Mouse (Mus musculus) kidney, embryonic 14.5 days (tissue): ENCODE measurements around the gene Akt1. TPM values are rescaled to one million over a fixed set of nuclear protein-coding genes. Genes with fewer than 3 reads are reported as not detected.

Experiments used
- ATAC-seq: fragments of 200-750 bp; cut with Nextera tagmentation; 2 replicates; pipeline ENCODE4 v1.8.0; 2017; ENCODE audit warnings: moderate number of reproducible peaks, mild to moderate bottlenecking, moderate TSS enrichment, moderate library complexity; ENCODE audit not compliant: low FRiP score, low TSS enrichment
- H3K27ac ChIP-seq: fragments of 300-500 bp; sonication (generic); 2 replicates; pipeline ENCODE4 v1.5.1; 2014; ENCODE audit warnings: low read depth, mild to moderate bottlenecking, low read length, moderate library complexity, mixed read lengths
- H3K27me3 ChIP-seq: fragments of 300-500 bp; sonication (generic); 2 replicates; pipeline ENCODE4 v1.6.1; 2014; ENCODE audit warnings: mild to moderate bottlenecking, low read length; ENCODE audit not compliant: control insufficient read depth, insufficient read depth
- H3K36me3 ChIP-seq: fragments of 300-500 bp; sonication (generic); 2 replicates; pipeline ENCODE4 v1.6.1; 2014; ENCODE audit warnings: low read length, mixed read lengths; ENCODE audit not compliant: control insufficient read depth, insufficient read depth
- H3K4me1 ChIP-seq: fragments of 300-500 bp; sonication (generic); 2 replicates; pipeline ENCODE4 v1.6.1; 2014; ENCODE audit warnings: low read length, mixed read lengths; ENCODE audit not compliant: control insufficient read depth, insufficient read depth
- H3K4me2 ChIP-seq: fragments of 300-500 bp; sonication (generic); replicated peaks from 2 replicates; pipeline ENCODE4 v1.6.1; 2014; ENCODE audit warnings: low read depth, mild to moderate bottlenecking, low read length
- H3K4me3 ChIP-seq: fragments of 300-500 bp; sonication (generic); 2 replicates; pipeline ENCODE4 v1.5.1; 2014; ENCODE audit warnings: mild to moderate bottlenecking, low read length
- H3K9ac ChIP-seq: fragments of 300-500 bp; sonication (generic); 2 replicates; pipeline ENCODE4 v1.6.1; 2014; ENCODE audit warnings: low read depth, mild to moderate bottlenecking, low read length, moderate library complexity
- H3K9me3 ChIP-seq: fragments of 300-500 bp; sonication (generic); 2 replicates; pipeline ENCODE4 v1.6.1; 2016; ENCODE audit warnings: low read length; ENCODE audit not compliant: control insufficient read depth
- WGBS: fragments of 180-500 bp; shearing (Covaris S2); extraction: QIAGEN DNeasy Blood & Tissue Kit; methylation state at CpG from one replicate; pipeline ENCODE4 v1.1.7; 2014; 5-methylcytosine and 5-hydroxymethylcytosine counted together
- polyA plus RNA-seq: library from polyadenylated mRNA; unstranded; fragments of >200 nt; fragmentation: Nextera tagmentation; extraction: Ambion mirVana; gene quantifications from 2 replicates; pipeline ENCODE4 v1.2.1, GENCODE M21; 2014

The Akt1 gene
- polyA plus RNA-seq, 1 experiment from 2014 or later = 50.8 TPM

DNA sequence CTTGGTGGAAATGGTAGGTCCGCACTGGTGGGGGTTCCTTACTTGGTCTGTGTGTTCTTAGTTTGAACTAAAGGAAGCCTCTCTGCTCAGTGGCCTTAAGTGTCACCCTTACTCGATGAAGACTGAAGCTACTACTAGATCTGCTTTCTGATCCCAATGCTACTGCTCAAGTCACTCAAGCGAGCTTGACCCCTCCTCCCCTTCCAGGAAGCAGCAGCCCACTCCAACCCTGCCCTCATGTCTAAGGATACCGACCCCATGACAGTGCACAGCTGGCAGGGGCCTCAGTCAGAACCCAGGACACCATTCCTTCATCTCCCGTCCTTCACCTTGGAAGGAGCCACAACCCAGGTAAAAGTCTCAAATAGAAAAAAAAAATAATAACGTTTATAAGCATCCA lies 45.5 kb upstream of the Akt1 start, which contains the start of gene Cep170b:
Gene Cep170b, plus strand, starts transcription at position 240 of the 400 bp plus-strand sequence.
- 0 out of 2 replicates have a peak, but pooled peaks cover 3% of the 10 kb centered on the region for H3K27me3 ChIP-seq
- H3K27ac ChIP-seq = peak within 1 kb of the TSS; percentile 91
- no peaks in the 10 kb centered on the region; the same call in 1 of the 2 replicates for H3K36me3 ChIP-seq
- peak within 1 kb of the TSS; percentile 72 for H3K4me3 ChIP-seq
- no peak for ATAC-seq
- peaks cover 31% of the 10 kb centered on the region for H3K4me1 ChIP-seq
- peak within 1 kb of the TSS; percentile 70 for H3K9ac ChIP-seq
- H3K4me2 ChIP-seq = peak within 1 kb of the TSS; percentile 82
- 43% methylated on average over 6 of the region's 6 CpGs for WGBS
- no peaks in the 10 kb centered on the region for H3K9me3 ChIP-seq

DNA sequence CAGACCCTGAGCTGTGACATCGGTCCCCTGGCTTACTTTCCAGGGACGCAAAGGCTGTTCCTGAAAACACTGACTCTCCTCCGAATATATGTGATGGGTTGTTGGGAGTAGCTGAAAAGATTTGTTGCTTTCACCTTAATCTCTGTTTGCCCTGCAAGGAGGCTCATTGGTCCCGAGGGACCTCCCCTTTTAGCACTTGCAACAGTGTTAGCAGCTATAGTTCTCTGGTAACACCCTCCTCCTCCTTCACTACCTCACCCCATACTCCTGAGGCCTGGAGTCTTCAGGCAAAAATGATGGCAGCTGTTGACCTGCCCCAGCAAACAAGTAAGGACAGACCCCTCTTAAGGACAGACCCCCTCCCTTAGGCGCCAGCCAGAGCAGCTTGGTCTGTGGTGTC lies 44.3 kb upstream of the Akt1 start:
- 28% methylated on average over 5 of the region's 5 CpGs for WGBS
- H3K9me3 ChIP-seq = no peaks in the 10 kb centered on the region
- H3K4me3 ChIP-seq = no peak overlapping the region
- H3K4me2 ChIP-seq = no peak overlapping the region
- no peak for ATAC-seq
- H3K27me3 ChIP-seq = 0 out of 2 replicates have a peak, but pooled peaks cover 3% of the 10 kb centered on the region
- H3K9ac ChIP-seq = no peak overlapping the region
- no peaks in the 10 kb centered on the region; the same call in 1 of the 2 replicates for H3K36me3 ChIP-seq
- peaks cover 29% of the 10 kb centered on the region for H3K4me1 ChIP-seq
- no peak overlapping the region for H3K27ac ChIP-seq

- Histone ChIP-seq H3K36me3 (no peaks in the 10 kb centered on the region; the same call in 1 of the 2 replicates), H3K27me3 (no peaks in the 10 kb centered on the region), H3K4me2 (no peak overlapping the region), H3K4me1 (peaks cover 18% of the 10 kb centered on the region), H3K9ac (no peak overlapping the region), H3K4me3 (no peak overlapping the region), H3K27ac (no peak overlapping the region), H3K9me3 (no peaks in the 10 kb centered on the region)
- 36% methylated on average over 7 of the region's 7 CpGs for WGBS
- no peak for ATAC-seq
These were observed 42.5 kb upstream of the Akt1 start for GRCm38 (mm10) chr12:112717140-112717539.

DNA sequence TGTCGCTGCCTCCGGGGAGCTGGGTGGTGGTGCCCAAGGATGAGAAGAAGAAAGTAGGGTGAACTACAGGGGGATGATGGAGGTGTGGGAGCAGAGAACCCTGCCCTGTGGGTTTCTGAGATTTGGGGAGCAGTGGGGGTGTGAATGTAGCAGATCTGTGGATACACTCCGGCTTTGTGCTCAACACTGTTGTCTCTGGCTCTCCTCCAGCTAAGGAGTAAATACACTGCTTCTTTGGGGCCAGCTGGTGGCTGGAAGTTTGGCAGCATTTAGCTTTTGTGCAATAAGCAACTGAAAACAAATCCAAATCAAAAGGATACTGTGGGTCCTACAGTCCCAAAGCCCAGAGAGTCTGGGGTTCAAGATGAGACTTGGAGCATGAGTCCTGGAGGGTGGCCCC lies 39.3 kb upstream of the Akt1 start:
- 69% methylated on average over 3 of the region's 3 CpGs for WGBS
- Histone ChIP-seq H3K4me3 (no peak overlapping the region), H3K27me3 (peaks cover 4% of the 10 kb centered on the region; the same call in 1 of the 2 replicates), H3K36me3 (no peaks in the 10 kb centered on the region; the same call in 1 of the 2 replicates), H3K4me1 (no peaks in the 10 kb centered on the region), H3K9me3 (no peaks in the 10 kb centered on the region), H3K4me2 (no peak overlapping the region), H3K9ac (no peak overlapping the region), H3K27ac (no peak overlapping the region)
- ATAC-seq = no peak

DNA sequence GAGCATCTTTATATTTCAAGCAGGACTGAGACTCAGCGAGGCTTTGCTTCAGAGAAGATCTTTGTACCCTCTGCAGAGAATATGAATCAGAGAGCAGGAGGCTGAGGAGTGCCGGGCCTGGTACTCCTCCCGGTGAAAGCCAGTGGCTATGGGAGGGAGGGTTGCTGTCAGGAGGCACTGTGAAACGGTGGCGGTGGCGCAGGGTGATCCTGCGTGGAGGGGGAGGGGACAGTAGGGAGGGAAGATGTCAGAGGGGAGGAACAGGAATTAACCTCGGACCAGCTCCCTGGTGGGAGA lies 32.8 kb upstream of the Akt1 start:
- Histone ChIP-seq H3K27me3 (peaks cover 5% of the 10 kb centered on the region), H3K4me3 (no peak overlapping the region)

DNA sequence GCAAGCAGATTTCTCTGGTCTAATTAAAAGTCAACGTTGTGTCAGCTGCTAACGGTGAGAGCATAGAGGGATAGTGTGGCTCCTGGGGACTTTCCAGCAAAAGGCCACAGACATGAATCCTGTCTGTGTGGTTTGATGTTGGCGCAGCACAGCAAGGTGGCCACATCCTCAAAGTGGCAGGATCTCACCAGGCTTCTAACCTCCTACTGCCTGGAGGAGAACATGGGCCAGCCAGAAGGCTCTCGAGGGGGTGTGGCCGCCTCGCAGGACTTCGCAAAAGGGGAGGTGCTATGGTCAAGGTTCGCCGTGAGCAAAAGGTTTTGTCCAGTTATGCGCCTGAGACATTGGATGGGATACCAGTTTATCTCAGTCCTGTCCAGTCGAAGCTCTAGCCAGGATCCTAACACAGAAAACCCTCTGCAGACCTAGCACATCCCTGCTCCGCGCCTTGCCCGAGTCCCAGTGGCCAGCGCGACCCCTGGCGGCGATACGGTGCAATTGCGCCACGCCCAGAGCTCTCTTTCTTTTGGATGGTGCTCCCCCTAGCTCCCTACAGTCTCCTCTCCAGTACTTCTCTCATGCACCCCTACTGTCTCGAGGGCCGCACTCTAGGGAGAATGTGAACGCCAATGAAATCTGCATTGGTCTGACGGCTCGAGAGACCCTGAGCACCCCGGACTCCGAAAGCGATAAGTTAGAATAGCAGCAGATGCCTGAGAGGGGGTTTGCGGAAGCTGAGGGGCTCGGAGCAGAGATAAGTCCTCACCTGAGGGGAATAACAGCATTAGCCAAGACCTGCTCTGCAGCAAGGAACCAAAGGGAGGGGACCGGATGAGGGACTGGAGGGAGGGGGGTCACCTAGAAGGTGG lies 32.3 kb upstream of the Akt1 start:
- Histone ChIP-seq H3K4me1 (0 out of 2 replicates have a peak, but pooled peaks cover 3% of the 10 kb centered on the region), H3K9me3 (no peaks in the 10 kb centered on the region), H3K4me3 (0 out of 2 replicates have a peak overlapping the region, but pooled peaks have one; percentile 11), H3K9ac (no peak overlapping the region), H3K36me3 (no peaks in the 10 kb centered on the region), H3K27me3 (peaks cover 5% of the 10 kb centered on the region), H3K4me2 (peak overlapping the region; percentile 21), H3K27ac (no peak overlapping the region)
- 15% methylated on average over 32 of the region's 32 CpGs for WGBS
- peak; percentile 85 for ATAC-seq

More for the DNA sequence above, 32.8 kb upstream of the Akt1 start:
- WGBS = 30% methylated on average over 8 of the region's 8 CpGs
- no peak overlapping the region for H3K4me2 ChIP-seq
- ATAC-seq = no peak; the same call in 1 of the 2 replicates
- H3K4me1 ChIP-seq = no peaks in the 10 kb centered on the region
- no peaks in the 10 kb centered on the region for H3K9me3 ChIP-seq
- H3K27ac ChIP-seq = no peak overlapping the region
- H3K9ac ChIP-seq = no peak overlapping the region
- no peaks in the 10 kb centered on the region for H3K36me3 ChIP-seq

GRCm38 (mm10) chr12:112702374-112703320 lies 28.0 kb upstream of the Akt1 start:
- no peak for ATAC-seq
- Histone ChIP-seq H3K4me1 (peaks cover 14% of the 10 kb centered on the region; the same call in 1 of the 2 replicates), H3K27ac (no peak overlapping the region), H3K36me3 (no peaks in the 10 kb centered on the region), H3K4me2 (no peak overlapping the region), H3K27me3 (peaks cover 11% of the 10 kb centered on the region; the same call in 1 of the 2 replicates), H3K4me3 (no peak overlapping the region), H3K9me3 (no peaks in the 10 kb centered on the region), H3K9ac (no peak overlapping the region)
- WGBS = 38% methylated on average over 6 of the region's 6 CpGs

DNA sequence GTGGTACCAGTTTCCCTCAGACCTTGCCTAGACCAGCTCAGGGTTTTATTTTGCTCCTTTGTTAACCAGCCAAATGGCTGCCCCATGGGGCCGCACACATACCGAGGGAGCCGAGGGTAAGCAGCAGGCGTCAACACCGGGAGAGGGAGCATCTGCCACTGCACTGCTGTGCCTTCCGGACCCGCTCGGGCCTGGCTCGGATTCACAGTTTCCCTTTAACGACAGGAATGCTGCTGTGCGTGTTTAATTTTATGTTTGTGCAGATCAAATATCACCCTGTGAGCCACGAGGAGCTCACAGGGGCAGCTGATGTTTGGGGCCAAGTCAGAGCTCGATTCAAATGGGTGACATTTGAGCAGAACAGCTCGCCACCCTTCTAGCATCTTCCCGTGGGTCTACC lies 25.8 kb upstream of the Akt1 start:
- peaks cover 14% of the 10 kb centered on the region; the same call in 1 of the 2 replicates for H3K4me1 ChIP-seq
- no peak overlapping the region for H3K27ac ChIP-seq
- ATAC-seq = peak; percentile 34; the same call in 1 of the 2 replicates
- peak overlapping the region; percentile 28; the same call in 1 of the 2 replicates for H3K4me2 ChIP-seq
- 3% methylated on average over 15 of the region's 15 CpGs for WGBS
- H3K9me3 ChIP-seq = no peaks in the 10 kb centered on the region
- H3K36me3 ChIP-seq = no peaks in the 10 kb centered on the region
- peak overlapping the region; percentile 0; the same call in 1 of the 2 replicates for H3K9ac ChIP-seq
- peaks cover 11% of the 10 kb centered on the region; the same call in 1 of the 2 replicates for H3K27me3 ChIP-seq
- H3K4me3 ChIP-seq = peak overlapping the region; percentile 0; the same call in 1 of the 2 replicates
